Mouse (Mus musculus) hindbrain, embryonic 14.5 days (tissue): ENCODE measurements around the gene Bmp7. TPM values are rescaled to one million over a fixed set of nuclear protein-coding genes. Genes with fewer than 3 reads are reported as not detected.

ENCODE experiments used
- ATAC-seq: fragments of 200-750 bp; cut with Nextera tagmentation; 2 replicates; pipeline ENCODE4 v1.8.0; 2017; ENCODE audit warnings: moderate number of reproducible peaks, mild to moderate bottlenecking, moderate TSS enrichment, moderate library complexity; ENCODE audit not compliant: low FRiP score
- DNase-seq: peaks from one replicate; pipeline ENCODE4 v3.0.0-alpha.2; 2015; ENCODE audit warnings: low spot score
- H3K27ac ChIP-seq: fragments of 300-500 bp; sonication (generic); 2 replicates; pipeline ENCODE4 v1.5.1; 2014; ENCODE audit warnings: mild to moderate bottlenecking, moderate library complexity
- H3K27me3 ChIP-seq: fragments of 300-500 bp; sonication (generic); 2 replicates; pipeline ENCODE4 v1.6.1; 2014; ENCODE audit warnings: mild to moderate bottlenecking, low read length, mixed read lengths; ENCODE audit not compliant: control insufficient read depth, insufficient read depth
- H3K36me3 ChIP-seq: fragments of 300-500 bp; sonication (generic); replicated peaks from 2 replicates; pipeline ENCODE4 v1.6.1; 2014; ENCODE audit not compliant: control insufficient read depth, insufficient read depth
- H3K4me1 ChIP-seq: fragments of 300-500 bp; sonication (generic); replicated peaks from 2 replicates; pipeline ENCODE4 v1.6.1; 2014; ENCODE audit warnings: antibody characterized with exemption, low read length, mixed read lengths; ENCODE audit not compliant: control insufficient read depth, insufficient read depth
- H3K4me2 ChIP-seq: fragments of 300-500 bp; sonication (generic); replicated peaks from 2 replicates; pipeline ENCODE4 v1.6.1; 2014; ENCODE audit warnings: mild to moderate bottlenecking, moderate library complexity
- H3K4me3 ChIP-seq: fragments of 300-500 bp; sonication (generic); replicated peaks from 2 replicates; pipeline ENCODE4 v1.5.1; 2014; ENCODE audit warnings: mild to moderate bottlenecking, low read length
- H3K9ac ChIP-seq: fragments of 300-500 bp; sonication (generic); 2 replicates; pipeline ENCODE4 v1.6.1; 2014
- H3K9me3 ChIP-seq: fragments of 300-500 bp; sonication (generic); 2 replicates; pipeline ENCODE4 v1.6.1; 2016; ENCODE audit warnings: low read length; ENCODE audit not compliant: control insufficient read depth
- WGBS: fragments of 180-500 bp; shearing (Covaris S2); extraction: QIAGEN DNeasy Blood & Tissue Kit; methylation state at CpG from one replicate; pipeline ENCODE4 v1.1.7; 2014; 5-methylcytosine and 5-hydroxymethylcytosine counted together
- microRNA-seq: library from miRNA; unstranded; fragments of <30 nt; microRNA quantifications from one replicate; pipeline ENCODE4, GENCODE M21; 2016
- polyA plus RNA-seq: library from polyadenylated mRNA; unstranded; fragments of >200 nt; fragmentation: Nextera tagmentation; extraction: Ambion mirVana; gene quantifications from 2 replicates; pipeline ENCODE4 v1.2.1, GENCODE M21; 2014

The Bmp7 gene
- polyA plus RNA-seq, 1 experiment from 2014 or later: 18.4 TPM

GRCm38 (mm10) chr2:172818631-172819230 is 121.4 kb downstream of the Bmp7 start:
- no peak for DNase-seq
- no peak for ATAC-seq
- Histone ChIP-seq H3K4me3 (no peak overlapping the region), H3K36me3 (no peaks in the 10 kb centered on the region), H3K9me3 (no peaks in the 10 kb centered on the region), H3K27ac (no peak overlapping the region), H3K4me2 (no peak overlapping the region), H3K9ac (no peak overlapping the region), H3K27me3 (peaks cover 13% of the 10 kb centered on the region; the same call in 1 of the 2 replicates), H3K4me1 (no peaks in the 10 kb centered on the region)
- 82% methylated on average over 10 of the region's 10 CpGs for whole genome bisulfite sequencing

Small RNA genes lying within 50 kb of the gene (microRNA-seq; reads per million reads assigned to microRNA genes)
- not detected for gene Gm22773

Other genes starting within 250 kb of the Bmp7 start
- gene Spo11, start 37.4 kb upstream of the Bmp7 start, polyA plus RNA-seq: 0.95 and 1.0 TPM in 2 replicates
- gene Rae1, start 59.8 kb upstream of the Bmp7 start, polyA plus RNA-seq: 111 and 117 TPM in 2 replicates
- gene Rbm38, start 80.2 kb upstream of the Bmp7 start, polyA plus RNA-seq: 13.3 and 16.4 TPM in 2 replicates
- 0.05 TPM in 1 of 2 replicates, not detected in the other for gene Ctcfl, start 179.2 kb upstream of the Bmp7 start, polyA plus RNA-seq
- not detected in 2 replicates for gene Pck1, start 212.7 kb upstream of the Bmp7 start, polyA plus RNA-seq